Mouse (Mus musculus) spleen, adult 2 months (tissue): ENCODE results near the gene Hdhd3. TPM values are rescaled to one million over a fixed set of nuclear protein-coding genes. Genes with fewer than 3 reads are reported as not detected.

Source experiments
- DNase-seq, 2 experiments: peaks; one replicate each; pipeline versions ENCODE4 v3.0.0 to v3.0.0-alpha.2; 2012 to 2021; ENCODE audit warnings: low spot score in 2 of 2, low read depth in 1 of 2
- H3K27ac ChIP-seq: fragments of 200-500 bp; 2 replicates; pipeline ENCODE4 v1.5.1; 2012; ENCODE audit warnings: low read length, inconsistent platforms; ENCODE audit not compliant: insufficient read depth
- H3K27me3 ChIP-seq: fragments of 200-500 bp; 2 replicates; pipeline ENCODE4 v1.6.1; 2012; ENCODE audit warnings: mild to moderate bottlenecking, moderate library complexity, low read length, inconsistent platforms; ENCODE audit not compliant: control insufficient read depth, insufficient read depth
- H3K36me3 ChIP-seq: fragments of 200-500 bp; 2 replicates; pipeline ENCODE4 v1.6.1; 2012; ENCODE audit warnings: mild to moderate bottlenecking, low read length, inconsistent platforms; ENCODE audit not compliant: control insufficient read depth, insufficient read depth
- H3K4me1 ChIP-seq: fragments of 200-500 bp; 2 replicates; pipeline ENCODE4 v1.6.1; 2011; ENCODE audit warnings: inconsistent platforms; ENCODE audit not compliant: control insufficient read depth, insufficient read depth, insufficient read length
- H3K4me3 ChIP-seq: fragments of 200-500 bp; 2 replicates; pipeline ENCODE4 v1.5.1; 2011; ENCODE audit warnings: mild to moderate bottlenecking, inconsistent platforms; ENCODE audit not compliant: insufficient read depth, insufficient read length; ENCODE audit errors: extremely low read depth
- CTCF ChIP-seq: fragments of 200-500 bp; IDR thresholded peaks from 2 replicates; pipeline ENCODE4 v1.5.1; 2011; ENCODE audit warnings: mild to moderate bottlenecking, inconsistent platforms; ENCODE audit not compliant: insufficient read depth, insufficient read length, insufficient replicate concordance; ENCODE audit errors: extremely low read depth
- POLR2A ChIP-seq: fragments of 200-500 bp; IDR thresholded peaks from 2 replicates; pipeline ENCODE4 v1.6.1; 2011; ENCODE audit warnings: low read depth, low read length, inconsistent platforms
- WGBS: fragments of 180-500 bp; shearing (Covaris S2); methylation state at CpG from one replicate; pipeline ENCODE4 v1.1.7; 2018; 5-methylcytosine and 5-hydroxymethylcytosine counted together
- polyA plus RNA-seq: library from polyadenylated mRNA; depleted of rRNA; stranded (reverse); fragments of >200 nt; gene quantifications from 2 replicates; pipeline ENCODE4 v1.2.3, GENCODE M21; 2012

Hdhd3 gene
- polyA plus RNA-seq, 1 experiment: 1.9 TPM

DNA sequence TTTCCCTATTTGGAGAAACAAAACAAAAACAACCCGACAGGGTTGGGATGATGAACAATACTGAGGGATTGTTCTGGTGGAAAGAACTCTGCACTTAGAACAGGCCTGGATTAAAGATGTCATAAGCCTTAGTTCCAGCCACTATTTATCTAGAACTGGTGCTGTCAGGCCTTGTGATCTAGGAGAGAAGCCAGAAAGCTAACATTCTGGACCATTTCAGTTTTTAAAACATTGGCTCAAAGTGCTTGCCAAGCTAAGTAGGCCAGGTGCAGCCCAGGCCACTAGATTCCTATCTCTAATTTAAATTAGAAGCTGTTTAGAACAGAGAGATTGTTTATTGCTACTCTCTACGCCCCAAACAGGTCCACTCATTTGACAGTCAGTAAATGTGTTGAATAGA, 23.0 kb upstream of the Hdhd3 start:
- TF ChIP-seq POLR2A (no peak), CTCF (no peak)
- Histone ChIP-seq H3K36me3 (no peaks in the 10 kb centered on the region), H3K27ac (no peak overlapping the region), H3K4me1 (peaks cover 4% of the 10 kb centered on the region; the same call in 1 of the 2 replicates), H3K4me3 (no peak overlapping the region), H3K27me3 (no peaks in the 10 kb centered on the region)
- no peak for DNase-seq
- 66% methylated on average over 2 of the region's 2 CpGs for WGBS

- Histone ChIP-seq H3K27ac (no peak overlapping the region), H3K4me3 (peak overlapping the region; percentile 51), H3K4me1 (peaks cover 4% of the 10 kb centered on the region; the same call in 1 of the 2 replicates), H3K36me3 (no peaks in the 10 kb centered on the region), H3K27me3 (no peaks in the 10 kb centered on the region)
- 1% methylated on average over 10 of the region's 10 CpGs for WGBS
- TF ChIP-seq CTCF: no peak
- TF ChIP-seq POLR2A: no peak
- no peak for DNase-seq
Measured at GRCm38 (mm10) chr4:62525489-62525811, 22.2 kb upstream of the Hdhd3 start.

- DNase-seq: peak; percentile 90 to 95
- Histone ChIP-seq H3K4me1 (peaks cover 4% of the 10 kb centered on the region; the same call in 1 of the 2 replicates), H3K36me3 (no peaks in the 10 kb centered on the region), H3K27ac (peak within 1 kb of the TSS; percentile 90), H3K27me3 (no peaks in the 10 kb centered on the region), H3K4me3 (peak within 1 kb of the TSS; percentile 97)
- WGBS: under 1% methylated on average over 59 of the region's 59 CpGs
- TF ChIP-seq POLR2A: no peak
- TF ChIP-seq CTCF: no peak
Measured at GRCm38 (mm10) chr4:62524651-62525488, 21.6 kb upstream of the Hdhd3 start, which contains the start of the genes Pole3 and 4933430I17Rik. Gene Pole3, minus strand, starts transcription at chr4:62525068. Gene 4933430I17Rik, plus strand, starts transcription at chr4:62525369.

- 73% methylated on average over 2 of the region's 2 CpGs for WGBS
- peaks cover 14% of the 10 kb centered on the region; the same call in 1 of the 2 replicates for H3K4me1 ChIP-seq
- H3K36me3 ChIP-seq: no peaks in the 10 kb centered on the region
- no peak overlapping the region for H3K27ac ChIP-seq
- no peak overlapping the region for H3K4me3 ChIP-seq
- DNase-seq: no peak
- TF ChIP-seq CTCF (no peak), POLR2A (no peak)
- no peaks in the 10 kb centered on the region for H3K27me3 ChIP-seq
Measured at GRCm38 (mm10) chr4:62520892-62521400, 17.7 kb upstream of the Hdhd3 start.

DNA sequence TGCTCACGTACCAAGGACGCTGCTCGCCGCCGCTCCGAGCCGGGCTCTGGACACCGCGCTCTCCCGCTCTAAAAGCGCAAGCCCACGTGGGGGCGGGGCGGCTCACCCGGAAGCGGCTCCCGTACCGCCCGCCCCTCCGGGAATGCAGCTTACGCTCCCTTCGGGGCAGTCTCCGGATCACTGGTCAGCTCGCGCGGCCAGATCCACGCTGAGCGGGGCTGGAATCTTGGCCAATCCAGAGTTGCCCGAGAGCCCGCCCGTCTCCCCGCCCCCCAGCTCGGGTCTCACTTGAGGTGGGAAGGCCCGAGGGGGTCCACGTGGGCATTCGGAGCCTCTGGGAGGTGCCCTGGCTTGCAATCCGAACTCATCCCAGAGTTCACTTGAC, 16.6 kb upstream of the Hdhd3 start, which contains the start of gene Alad:
Alad (minus strand) TSS at position 70 of the 385 bp plus-strand sequence.
- under 1% methylated on average over 37 of the region's 37 CpGs for WGBS
- no peaks in the 10 kb centered on the region for H3K27me3 ChIP-seq
- peak within 1 kb of the TSS; percentile 60 for H3K27ac ChIP-seq
- no peaks in the 10 kb centered on the region for H3K36me3 ChIP-seq
- H3K4me3 ChIP-seq: peak within 1 kb of the TSS; percentile 97
- H3K4me1 ChIP-seq: peaks cover 14% of the 10 kb centered on the region; the same call in 1 of the 2 replicates
- TF ChIP-seq CTCF (no peak), POLR2A (no peak)
- peak in 1 of 2 experiments; percentile 71 for DNase-seq

GRCm38 (mm10) chr4:62519122-62519848, 16.0 kb upstream of the Hdhd3 start:
- 1% methylated on average over 26 of the region's 26 CpGs for WGBS
- Histone ChIP-seq H3K4me1 (peaks cover 11% of the 10 kb centered on the region; the same call in 1 of the 2 replicates), H3K36me3 (no peaks in the 10 kb centered on the region), H3K27ac (peak overlapping the region; percentile 60; the same call in 1 of the 2 replicates), H3K4me3 (peak overlapping the region; percentile 97), H3K27me3 (no peaks in the 10 kb centered on the region)
- no peak for DNase-seq
- TF ChIP-seq CTCF (no peak), POLR2A (no peak)
